Mouse (Mus musculus) heart, embryonic 12.5 days (tissue): Measurements from ENCODE around the gene 1700086D15Rik. TPM values are rescaled to one million over a fixed set of nuclear protein-coding genes. Genes with fewer than 3 reads are reported as not detected.

ENCODE experiments used
- ATAC-seq: fragments of 200-750 bp; cut with Nextera tagmentation; 2 replicates; pipeline ENCODE4 v1.8.0; 2017; ENCODE audit warnings: moderate TSS enrichment, moderate library complexity; ENCODE audit not compliant: insufficient number of reproducible peaks, low FRiP score
- H3K27ac ChIP-seq: fragments of 300-500 bp; sonication (generic); 2 replicates; pipeline ENCODE4 v1.5.1; 2016; ENCODE audit warnings: mild to moderate bottlenecking, moderate library complexity; ENCODE audit not compliant: poor library complexity, severe bottlenecking
- H3K27me3 ChIP-seq: fragments of 300-500 bp; sonication (generic); replicated peaks from 2 replicates; pipeline ENCODE4 v1.6.1; 2016; ENCODE audit warnings: mild to moderate bottlenecking, moderate library complexity
- H3K36me3 ChIP-seq: fragments of 300-500 bp; sonication (generic); 2 replicates; pipeline ENCODE4 v1.6.1; 2016; ENCODE audit warnings: mild to moderate bottlenecking, moderate library complexity
- H3K4me1 ChIP-seq: fragments of 300-500 bp; sonication (generic); replicated peaks from 2 replicates; pipeline ENCODE4 v1.6.1; 2016; ENCODE audit warnings: mild to moderate bottlenecking
- H3K4me2 ChIP-seq: fragments of 300-500 bp; sonication (generic); 2 replicates; pipeline ENCODE4 v1.6.1; 2016; ENCODE audit warnings: mild to moderate bottlenecking, moderate library complexity
- H3K4me3 ChIP-seq: fragments of 300-500 bp; sonication (generic); 2 replicates; pipeline ENCODE4 v1.5.1; 2016; ENCODE audit warnings: mild to moderate bottlenecking
- H3K9ac ChIP-seq: fragments of 300-500 bp; sonication (generic); 2 replicates; pipeline ENCODE4 v1.6.1; 2016; ENCODE audit warnings: mild to moderate bottlenecking, moderate library complexity
- H3K9me3 ChIP-seq: fragments of 300-500 bp; sonication (generic); replicated peaks from 2 replicates; pipeline ENCODE4 v1.6.1; 2016; ENCODE audit warnings: mild to moderate bottlenecking, moderate library complexity
- WGBS: fragments of 180-500 bp; shearing (Covaris S2); methylation state at CpG from one replicate; pipeline ENCODE4 v1.1.7; 2016; 5-methylcytosine and 5-hydroxymethylcytosine counted together
- polyA plus RNA-seq: library from polyadenylated mRNA; unstranded; fragments of >200 nt; fragmentation: Nextera tagmentation; extraction: Ambion mirVana; gene quantifications from 2 replicates; pipeline ENCODE4 v1.2.1, GENCODE M21; 2016

The 1700086D15Rik gene
- polyA plus RNA-seq, 1 experiment from 2014 or later: 0.15 TPM

DNA sequence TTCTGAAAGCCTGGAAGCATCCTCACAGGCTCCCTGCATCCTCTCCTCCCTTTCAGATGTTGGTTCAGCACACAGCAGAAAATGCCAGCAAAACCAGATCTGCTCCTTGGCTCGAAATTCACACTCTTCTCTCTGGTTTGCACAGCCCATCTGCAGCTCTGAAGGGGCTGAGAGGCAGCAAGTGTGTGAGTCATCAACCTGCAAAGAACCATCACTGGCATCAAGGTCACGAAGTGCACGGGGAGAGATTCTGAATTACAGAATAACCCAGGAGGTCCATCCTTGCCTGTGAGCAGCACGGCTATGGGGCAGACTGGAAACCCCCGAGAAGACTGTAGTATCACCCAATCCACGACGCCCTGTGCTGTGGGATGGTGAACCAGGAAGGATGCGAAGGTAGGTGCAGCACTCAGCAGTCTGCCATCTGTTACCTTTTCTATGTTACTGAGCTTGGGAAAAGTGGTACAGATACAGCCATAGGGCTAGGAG, 24.4 kb downstream of the 1700086D15Rik start:
- no peak for ATAC-seq
- Histone ChIP-seq H3K9ac (0 out of 2 replicates have a peak overlapping the region, but pooled peaks have one; percentile 7), H3K36me3 (no peaks in the 10 kb centered on the region), H3K4me2 (no peak overlapping the region), H3K4me3 (no peak overlapping the region), H3K27ac (no peak overlapping the region), H3K9me3 (no peaks in the 10 kb centered on the region), H3K4me1 (peaks cover 28% of the 10 kb centered on the region), H3K27me3 (no peaks in the 10 kb centered on the region)
- 67% methylated on average over 8 of the region's 8 CpGs for WGBS

DNA sequence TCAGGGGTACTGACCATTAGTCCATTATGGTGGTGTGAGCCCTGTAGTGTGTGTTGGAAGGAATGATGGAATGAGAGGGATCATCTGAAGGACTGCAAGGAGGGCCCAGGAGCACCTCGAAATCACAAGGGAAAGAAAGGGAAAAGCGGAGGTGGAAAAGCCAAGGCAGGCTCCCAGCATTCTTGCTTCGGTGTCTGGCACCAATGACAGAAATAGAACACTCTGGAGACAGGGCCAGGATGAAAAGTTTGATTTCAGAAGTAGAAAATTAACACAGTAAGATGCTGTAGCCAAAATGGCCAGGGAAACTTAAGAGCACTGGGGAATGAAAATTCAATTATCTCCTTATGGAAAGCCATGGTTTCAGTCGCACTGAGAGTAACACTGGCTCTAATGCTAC, 26.0 kb downstream of the 1700086D15Rik start:
- Histone ChIP-seq H3K4me3 (no peak overlapping the region), H3K27me3 (no peaks in the 10 kb centered on the region), H3K4me1 (peaks cover 28% of the 10 kb centered on the region), H3K9ac (no peak overlapping the region), H3K27ac (no peak overlapping the region), H3K36me3 (no peaks in the 10 kb centered on the region), H3K9me3 (no peaks in the 10 kb centered on the region), H3K4me2 (no peak overlapping the region)
- 77% methylated on average over 4 of the region's 4 CpGs for WGBS
- no peak for ATAC-seq

DNA sequence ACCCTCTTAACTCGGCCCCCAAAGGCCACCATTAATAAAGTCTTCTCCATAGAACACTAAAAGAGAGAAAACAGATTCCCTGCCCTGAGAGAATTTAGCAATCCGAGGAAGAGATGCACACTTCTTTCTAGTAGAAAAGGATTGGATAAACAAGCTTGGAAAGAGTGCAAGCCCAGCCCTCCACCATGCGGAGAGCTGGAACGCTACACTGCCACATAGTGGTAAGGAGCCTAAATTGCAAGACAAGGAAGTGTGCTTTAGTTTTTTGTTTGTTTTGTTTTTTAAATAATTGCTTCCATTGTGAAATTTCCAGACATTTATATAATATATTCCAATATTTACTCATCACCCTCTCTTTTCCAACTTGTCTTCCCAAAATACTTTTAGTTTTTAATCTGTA, 30.6 kb downstream of the 1700086D15Rik start:
- no peak for ATAC-seq
- H3K9me3 ChIP-seq: no peaks in the 10 kb centered on the region
- no peak overlapping the region for H3K4me3 ChIP-seq
- H3K4me1 ChIP-seq: peaks cover 44% of the 10 kb centered on the region
- 77% methylated on average over 4 of the region's 4 CpGs for WGBS
- no peak overlapping the region for H3K27ac ChIP-seq
- H3K27me3 ChIP-seq: no peaks in the 10 kb centered on the region
- no peak overlapping the region for H3K4me2 ChIP-seq
- no peak overlapping the region for H3K9ac ChIP-seq
- no peaks in the 10 kb centered on the region for H3K36me3 ChIP-seq

DNA sequence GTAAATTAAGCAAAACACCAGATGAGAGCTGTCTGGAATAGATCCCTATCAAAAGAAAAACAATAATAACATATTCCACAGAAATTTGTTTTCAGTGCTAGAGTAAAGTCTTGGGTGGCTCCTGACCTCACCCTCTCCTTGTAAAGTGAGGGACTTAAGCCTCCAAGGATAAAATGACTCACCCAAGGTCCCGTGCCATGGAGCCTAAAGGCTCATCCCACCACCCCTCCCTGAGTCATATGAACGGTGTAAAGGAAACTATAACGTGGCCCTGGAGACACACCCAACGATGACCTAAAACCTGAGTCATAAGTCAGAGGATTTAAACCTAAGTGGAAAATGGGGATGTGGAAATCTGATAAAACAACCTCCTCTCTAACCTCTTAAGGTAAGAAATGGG, 31.0 kb downstream of the 1700086D15Rik start:
- Histone ChIP-seq H3K9ac (no peak overlapping the region), H3K27me3 (no peaks in the 10 kb centered on the region), H3K36me3 (no peaks in the 10 kb centered on the region), H3K4me3 (no peak overlapping the region), H3K27ac (no peak overlapping the region), H3K4me2 (no peak overlapping the region), H3K9me3 (no peaks in the 10 kb centered on the region), H3K4me1 (peaks cover 41% of the 10 kb centered on the region)
- WGBS: 69% methylated on average over 4 of the region's 4 CpGs
- no peak for ATAC-seq

DNA sequence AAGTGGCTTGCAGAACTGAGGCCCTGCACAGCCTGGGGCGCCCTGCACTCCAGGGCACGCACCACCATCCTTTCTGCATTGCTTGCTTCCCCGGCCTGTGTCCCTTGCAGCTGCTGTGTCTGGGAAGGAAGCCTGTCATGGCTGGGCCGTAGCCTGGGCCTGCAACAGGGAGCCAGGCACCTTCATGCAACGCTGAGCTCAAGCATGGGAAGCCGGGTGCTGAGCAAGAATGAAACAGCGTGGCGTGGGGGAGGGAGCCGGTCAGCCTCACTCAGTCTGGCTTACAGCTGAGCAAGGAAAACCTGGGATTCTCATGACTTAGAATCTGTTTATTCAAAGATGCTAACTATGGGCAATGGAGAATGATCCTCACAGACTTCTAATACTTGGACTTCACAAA, 33.1 kb downstream of the 1700086D15Rik start:
- ATAC-seq: no peak
- Histone ChIP-seq H3K9me3 (no peaks in the 10 kb centered on the region), H3K9ac (0 out of 2 replicates have a peak overlapping the region, but pooled peaks have one; percentile 8), H3K27ac (no peak overlapping the region), H3K36me3 (no peaks in the 10 kb centered on the region), H3K4me1 (peaks cover 38% of the 10 kb centered on the region), H3K27me3 (no peaks in the 10 kb centered on the region), H3K4me3 (no peak overlapping the region), H3K4me2 (no peak overlapping the region)
- WGBS: 70% methylated on average over 9 of the region's 9 CpGs

DNA sequence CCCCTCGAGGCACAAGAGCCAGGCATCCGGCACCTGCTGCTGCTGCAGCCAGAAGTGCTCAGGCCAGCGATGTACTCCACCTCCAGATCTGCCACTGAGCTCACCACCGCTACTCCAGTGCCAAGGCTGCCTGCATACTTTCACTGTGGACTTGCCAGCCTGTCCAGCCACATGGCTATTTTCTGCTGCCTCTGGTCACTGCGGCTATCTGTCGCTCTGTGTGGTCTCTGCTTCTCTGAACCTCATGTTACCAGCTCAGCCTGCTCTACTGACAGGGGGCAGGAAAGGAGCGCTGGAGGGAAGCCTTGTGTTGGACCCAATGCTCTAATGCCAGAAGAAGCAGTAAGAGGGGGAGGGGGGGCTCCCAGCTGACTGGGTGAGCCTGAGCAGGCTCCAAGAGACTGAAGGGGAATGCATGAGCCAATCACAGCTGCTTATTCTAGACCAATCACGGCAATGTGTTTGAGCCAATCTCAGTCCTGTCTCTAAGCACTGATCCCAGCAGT, 34.7 kb downstream of the 1700086D15Rik start:
- H3K4me1 ChIP-seq: peaks cover 44% of the 10 kb centered on the region
- no peaks in the 10 kb centered on the region for H3K27me3 ChIP-seq
- H3K36me3 ChIP-seq: no peaks in the 10 kb centered on the region
- H3K4me3 ChIP-seq: peak overlapping the region; percentile 21
- H3K9me3 ChIP-seq: no peaks in the 10 kb centered on the region
- peak overlapping the region; percentile 80 for H3K27ac ChIP-seq
- WGBS: 38% methylated on average over 8 of the region's 8 CpGs
- ATAC-seq: peak; percentile 74
- peak overlapping the region; percentile 57 for H3K4me2 ChIP-seq
- peak overlapping the region; percentile 56; the same call in 1 of the 2 replicates for H3K9ac ChIP-seq

DNA sequence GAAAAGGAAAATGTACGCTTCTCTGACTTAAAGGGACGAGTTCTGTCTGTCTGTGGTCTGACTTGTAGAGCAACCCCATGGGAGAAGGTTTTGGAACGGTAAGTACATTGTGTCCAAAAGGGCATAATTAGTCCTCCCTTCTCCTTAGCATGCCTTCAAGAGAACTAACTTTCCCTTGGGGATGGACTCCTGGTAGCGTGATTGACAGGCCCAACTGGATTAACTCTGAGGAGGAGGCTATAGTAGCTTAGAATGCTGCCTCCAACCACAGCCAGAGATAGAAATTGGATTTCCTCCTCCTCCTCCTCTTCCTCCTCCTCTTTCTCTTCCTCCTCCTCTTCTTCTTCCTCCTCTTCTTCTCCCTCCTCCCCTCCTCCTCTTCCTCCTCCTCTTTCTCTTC, 39.4 kb downstream of the 1700086D15Rik start:
- Histone ChIP-seq H3K4me2 (no peak overlapping the region), H3K27me3 (no peaks in the 10 kb centered on the region), H3K9ac (no peak overlapping the region), H3K36me3 (no peaks in the 10 kb centered on the region), H3K9me3 (no peaks in the 10 kb centered on the region), H3K4me1 (peaks cover 18% of the 10 kb centered on the region), H3K4me3 (no peak overlapping the region), H3K27ac (no peak overlapping the region)
- no peak for ATAC-seq
- 75% methylated on average over 4 of the region's 4 CpGs for WGBS

DNA sequence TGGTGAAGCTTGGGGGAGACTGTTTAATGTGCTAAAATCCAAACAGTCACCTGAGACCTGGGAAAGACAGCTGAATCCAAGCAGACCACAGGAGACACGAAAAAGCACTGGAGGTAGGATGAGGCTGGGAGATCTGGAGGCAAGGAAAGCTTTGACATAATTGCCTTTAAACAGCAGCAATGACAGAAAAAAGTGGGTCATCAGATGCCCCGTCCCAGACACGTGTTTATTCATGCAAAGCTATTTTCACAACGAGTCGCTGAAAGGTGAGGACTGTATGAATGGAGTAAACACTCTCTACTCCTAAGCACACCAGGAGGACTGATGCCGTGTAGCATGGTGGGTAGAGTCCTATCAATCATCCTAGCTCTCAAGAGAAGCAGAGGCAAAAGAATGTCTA, 43.9 kb downstream of the 1700086D15Rik start:
- Histone ChIP-seq H3K36me3 (no peaks in the 10 kb centered on the region), H3K9ac (no peak overlapping the region), H3K4me2 (no peak overlapping the region), H3K9me3 (no peaks in the 10 kb centered on the region), H3K27me3 (no peaks in the 10 kb centered on the region), H3K27ac (no peak overlapping the region), H3K4me1 (peaks cover 15% of the 10 kb centered on the region), H3K4me3 (no peak overlapping the region)
- whole genome bisulfite sequencing: 83% methylated on average over 6 of the region's 6 CpGs
- ATAC-seq: no peak

DNA sequence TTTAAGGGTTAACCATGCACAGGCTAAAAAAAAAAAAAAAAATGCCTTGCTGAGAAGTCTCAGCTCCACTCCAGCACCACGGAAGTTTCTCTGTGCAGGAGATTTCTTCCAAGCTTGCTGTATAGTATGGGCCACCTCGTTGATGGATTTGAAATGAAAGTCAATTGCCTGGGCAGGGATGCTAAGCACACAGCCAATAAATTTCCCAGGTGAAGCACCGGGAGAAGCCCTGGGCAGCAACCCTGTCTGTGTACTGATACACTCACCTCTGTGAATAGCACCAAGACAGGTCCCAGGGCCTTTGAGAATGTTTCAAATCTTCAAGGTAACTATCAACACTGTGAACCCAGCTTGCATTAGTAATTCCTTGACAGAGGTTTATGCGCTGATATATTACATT, 47.6 kb downstream of the 1700086D15Rik start:
- no peaks in the 10 kb centered on the region for H3K36me3 ChIP-seq
- no peaks in the 10 kb centered on the region for H3K27me3 ChIP-seq
- no peak overlapping the region for H3K4me3 ChIP-seq
- peaks cover 37% of the 10 kb centered on the region for H3K4me1 ChIP-seq
- no peak overlapping the region for H3K4me2 ChIP-seq
- H3K27ac ChIP-seq: no peak overlapping the region
- no peak overlapping the region for H3K9ac ChIP-seq
- 44% methylated on average over 4 of the region's 4 CpGs for WGBS
- no peak for ATAC-seq
- no peaks in the 10 kb centered on the region for H3K9me3 ChIP-seq

DNA sequence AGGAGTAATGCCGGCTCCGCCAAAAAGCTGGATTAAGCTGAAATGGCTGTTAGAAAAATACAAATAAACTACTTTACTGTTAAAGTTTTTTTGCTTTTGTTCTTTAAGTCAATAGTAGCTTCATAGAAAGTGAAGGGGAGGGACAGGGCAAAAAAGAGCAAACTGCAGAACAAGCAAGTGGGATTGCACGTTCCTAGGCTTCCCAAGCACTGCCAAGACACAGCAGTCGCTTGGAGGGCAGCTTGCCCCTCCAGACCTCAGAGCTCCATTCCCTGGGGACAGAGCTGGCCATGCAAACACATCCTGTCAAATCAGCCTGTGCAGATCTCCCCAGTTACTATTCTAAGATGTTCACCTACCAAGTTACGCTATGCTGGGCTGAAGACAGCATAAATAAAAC, 48.0 kb downstream of the 1700086D15Rik start:
- no peak overlapping the region for H3K4me3 ChIP-seq
- H3K9ac ChIP-seq: no peak overlapping the region
- H3K4me1 ChIP-seq: peaks cover 38% of the 10 kb centered on the region
- H3K27ac ChIP-seq: no peak overlapping the region
- H3K4me2 ChIP-seq: no peak overlapping the region
- H3K9me3 ChIP-seq: no peaks in the 10 kb centered on the region
- no peak for ATAC-seq
- H3K36me3 ChIP-seq: no peaks in the 10 kb centered on the region
- 54% methylated on average over 5 of the region's 5 CpGs for WGBS
- no peaks in the 10 kb centered on the region for H3K27me3 ChIP-seq

DNA sequence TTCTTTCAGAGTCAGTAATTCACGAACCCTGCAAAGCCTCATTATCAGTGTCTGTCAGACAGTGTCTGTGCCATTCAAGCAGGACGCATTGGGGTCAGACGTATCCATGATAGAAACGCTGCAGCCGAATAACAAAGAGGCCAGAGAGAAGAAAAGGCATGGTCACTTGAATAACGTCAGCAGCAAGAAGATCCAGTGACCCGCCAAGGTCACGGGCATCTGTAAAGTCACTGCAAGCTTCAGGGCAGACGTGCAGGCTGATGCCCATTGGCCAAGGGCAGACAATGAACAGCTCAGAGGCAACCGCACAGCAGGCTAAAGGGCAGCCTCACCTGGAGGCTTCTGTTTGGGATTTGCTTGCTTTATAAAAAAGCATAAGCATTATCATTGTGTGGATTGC, 49.6 kb downstream of the 1700086D15Rik start:
- no peak overlapping the region for H3K4me3 ChIP-seq
- peaks cover 38% of the 10 kb centered on the region for H3K4me1 ChIP-seq
- ATAC-seq: no peak
- no peaks in the 10 kb centered on the region for H3K36me3 ChIP-seq
- H3K9me3 ChIP-seq: no peaks in the 10 kb centered on the region
- no peak overlapping the region for H3K9ac ChIP-seq
- H3K4me2 ChIP-seq: no peak overlapping the region
- H3K27ac ChIP-seq: 0 out of 2 replicates have a peak overlapping the region, but pooled peaks have one; percentile 17
- WGBS: 55% methylated on average over 10 of the region's 10 CpGs
- H3K27me3 ChIP-seq: no peaks in the 10 kb centered on the region

DNA sequence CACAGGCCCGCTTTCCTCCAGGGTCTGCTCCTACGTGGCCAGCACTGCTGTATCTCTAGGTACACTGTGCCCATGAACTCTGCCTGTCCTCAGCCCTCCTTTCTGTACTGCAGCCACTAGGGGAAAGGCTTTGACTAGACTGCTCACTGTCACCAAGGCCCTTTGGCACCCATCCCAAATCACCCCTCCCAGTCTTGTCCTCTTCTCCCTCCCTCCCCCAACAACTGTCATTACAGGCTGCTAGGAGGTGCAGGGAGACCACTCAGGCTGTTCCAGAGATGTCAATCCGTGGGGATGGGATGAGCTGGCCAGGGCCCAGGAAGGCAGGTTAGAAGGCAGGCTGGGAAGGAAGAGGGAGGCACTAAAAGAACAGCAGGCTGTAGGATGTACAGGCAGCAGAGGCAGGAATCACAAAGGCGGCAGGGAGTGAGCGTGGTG, 51.9 kb downstream of the 1700086D15Rik start:
- peaks cover 47% of the 10 kb centered on the region for H3K4me1 ChIP-seq
- no peaks in the 10 kb centered on the region for H3K27me3 ChIP-seq
- no peak overlapping the region for H3K9ac ChIP-seq
- 53% methylated on average over 5 of the region's 5 CpGs for WGBS
- H3K4me3 ChIP-seq: no peak overlapping the region
- ATAC-seq: peak; percentile 79
- H3K9me3 ChIP-seq: no peaks in the 10 kb centered on the region
- no peaks in the 10 kb centered on the region for H3K36me3 ChIP-seq
- H3K4me2 ChIP-seq: no peak overlapping the region
- H3K27ac ChIP-seq: peak overlapping the region; percentile 34; the same call in 1 of the 2 replicates
